Mouse (Mus musculus) spleen, postnatal 36 days (tissue): ENCODE data around the gene Slc25a34.

Source experiments
- DNase-seq, 2 experiments: peaks; one replicate each; pipeline ENCODE4 v3.0.0; 2022; ENCODE audit warnings: low spot score in 2 of 2, mixed read lengths in 1 of 2

Slc25a34 gene

DNA sequence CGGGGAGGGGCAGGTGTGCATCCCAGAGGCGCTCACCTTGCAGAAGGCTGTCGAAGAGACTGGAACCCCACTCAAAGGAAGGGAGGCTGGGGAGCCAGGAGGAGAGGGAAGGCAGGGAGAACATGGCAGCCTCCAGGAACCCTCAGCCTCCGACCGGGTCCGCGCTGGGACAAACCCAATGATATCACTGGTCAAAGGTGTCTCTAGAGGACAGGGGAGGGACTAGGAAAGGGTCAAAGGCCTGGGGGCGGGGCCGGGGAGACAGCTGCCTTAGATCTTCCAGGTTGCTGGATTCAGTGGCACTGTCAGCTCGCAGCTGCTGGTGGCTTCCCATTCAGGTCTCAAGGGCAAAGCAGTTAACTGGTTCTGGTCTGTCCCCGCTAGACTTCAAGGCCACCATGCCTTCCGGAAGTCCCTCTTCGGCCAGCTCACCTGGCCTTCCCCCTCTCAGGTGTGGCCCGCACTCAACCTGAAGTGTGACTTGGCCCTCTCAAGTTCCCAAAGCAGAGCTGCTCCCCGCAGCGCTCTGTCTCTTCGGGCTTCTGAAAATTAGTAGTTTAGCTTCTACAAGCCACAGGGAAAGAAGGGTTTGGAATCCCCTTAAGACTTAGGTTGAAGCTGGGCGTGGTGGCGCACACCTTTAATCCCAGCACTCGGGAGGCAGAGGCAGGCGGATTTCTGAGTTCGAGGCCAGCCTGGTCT, 5.6 kb downstream of the Slc25a34 start:
- DNase-seq: no peak

DNA sequence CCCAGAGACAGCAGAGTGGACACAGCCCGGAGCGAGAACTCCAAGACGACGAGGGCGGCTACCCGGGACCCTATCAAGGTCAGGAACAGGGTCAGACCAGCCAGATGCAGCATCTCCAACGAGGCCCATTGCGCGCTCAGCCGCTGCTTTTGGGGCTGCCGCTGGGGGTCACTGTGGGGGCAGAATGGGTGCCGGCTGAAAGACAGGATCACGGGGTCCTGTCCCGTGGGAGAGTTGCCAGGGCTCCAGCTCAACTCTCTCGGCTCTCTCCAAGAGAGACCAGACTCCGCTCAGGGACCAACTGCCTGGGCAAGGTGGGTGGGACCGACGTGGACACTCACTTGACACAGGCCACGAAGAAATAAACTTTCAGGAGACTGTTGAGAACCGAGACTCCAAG, 6.3 kb downstream of the Slc25a34 start:
- peak; percentile 44 to 54 for DNase-seq

DNA sequence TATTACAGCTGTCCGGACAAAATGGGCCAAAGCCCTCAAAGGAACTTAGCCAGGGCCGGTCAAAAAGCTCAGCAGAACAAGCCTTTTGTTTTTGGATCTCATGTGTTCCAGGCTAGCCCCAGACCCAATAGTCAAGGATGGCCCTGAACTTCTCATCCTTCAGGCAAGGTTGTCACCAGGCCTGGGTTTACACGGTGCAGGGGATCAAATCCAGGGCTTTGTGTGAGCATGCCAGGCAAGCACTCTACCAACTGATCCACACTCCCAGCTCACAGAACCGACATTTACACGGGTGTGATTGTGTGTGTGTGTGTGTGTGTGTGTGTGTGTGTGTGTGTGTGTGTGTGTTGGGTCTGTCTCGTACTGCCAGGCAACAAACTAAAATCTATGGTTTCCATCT, 6.8 kb downstream of the Slc25a34 start:
- no peak for DNase-seq

DNA sequence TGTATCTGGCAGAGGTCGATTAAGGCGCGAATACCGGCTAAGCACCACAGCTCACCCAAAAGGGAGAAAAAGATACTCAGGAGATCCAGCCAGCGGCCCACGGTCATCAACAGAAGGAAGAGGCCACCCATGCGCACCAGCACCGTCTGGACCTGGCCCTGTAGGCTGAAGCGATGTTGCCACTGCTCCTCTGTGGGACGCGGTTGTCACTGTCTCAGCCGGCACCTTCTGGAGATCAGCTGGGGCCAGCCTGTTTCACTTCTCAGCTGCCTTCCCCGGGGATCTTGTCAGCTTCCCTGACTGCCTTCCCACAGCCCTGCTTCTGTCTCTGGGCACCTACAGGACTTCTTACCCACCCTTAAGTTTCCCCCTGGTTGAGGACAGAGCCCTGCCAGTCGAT, 8.7 kb downstream of the Slc25a34 start:
- no peak for DNase-seq

DNA sequence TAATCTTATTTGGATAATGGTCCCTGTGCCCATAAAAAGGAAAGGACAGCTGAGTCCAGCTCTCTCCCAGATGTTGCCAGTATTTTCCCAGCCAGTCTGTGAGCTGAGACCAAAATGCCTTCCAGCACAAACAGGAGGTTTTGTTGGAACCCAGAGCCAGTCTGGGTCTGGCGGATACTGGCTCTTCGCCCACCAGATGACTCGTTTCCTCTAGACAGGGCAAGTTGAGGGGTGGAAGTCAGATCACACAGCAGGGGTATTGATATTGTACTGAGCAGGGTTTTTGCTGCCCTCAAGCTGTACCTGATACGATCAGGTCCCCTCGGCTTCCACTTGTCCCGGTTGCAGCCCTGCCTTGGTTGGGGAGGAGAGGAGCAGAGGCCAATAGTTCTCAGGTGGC, 14.1 kb downstream of the Slc25a34 start:
- DNase-seq: no peak

DNA sequence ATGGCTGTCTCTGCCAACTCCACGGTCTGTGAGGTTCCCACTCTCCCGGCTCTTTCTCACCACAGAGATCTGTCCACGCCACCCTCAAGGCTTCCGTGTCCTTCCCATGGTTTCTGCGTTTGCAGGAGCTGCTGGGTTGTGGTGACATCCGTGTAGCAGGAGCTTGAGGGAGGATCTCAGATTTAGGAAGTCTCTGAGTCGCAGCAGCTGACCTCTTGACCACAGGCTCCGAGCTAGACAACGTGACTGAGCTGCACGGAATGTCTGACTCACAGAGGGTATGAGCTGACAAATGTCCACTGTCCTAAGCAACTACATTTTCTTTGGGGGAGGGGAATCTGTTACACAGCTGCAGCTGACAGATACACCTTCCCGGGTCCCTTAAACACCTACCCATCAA, 17.8 kb downstream of the Slc25a34 start, which contains the start of gene Fblim1:
Fblim1 (minus strand) TSS at position 236 of the 400 bp plus-strand sequence.
- no peak for DNase-seq

DNA sequence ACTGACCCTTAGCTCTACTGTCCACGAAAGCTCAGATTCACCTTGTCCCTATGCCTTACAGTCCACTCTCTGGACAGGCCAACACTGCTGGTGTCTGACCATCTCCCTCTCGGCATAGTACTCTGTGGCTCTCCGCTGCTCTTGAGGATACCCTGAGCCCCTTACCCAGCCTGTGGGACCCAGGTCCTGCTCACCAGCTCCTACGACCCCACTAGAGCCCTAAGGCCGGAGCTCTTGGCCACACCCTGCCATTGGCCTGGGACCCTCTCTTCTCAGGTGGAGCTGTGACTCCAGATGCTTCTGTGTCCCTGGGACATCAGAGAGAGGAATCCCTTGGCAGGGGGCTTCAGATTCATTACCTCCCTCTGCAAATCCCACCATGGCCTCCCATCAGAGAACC, 18.2 kb downstream of the Slc25a34 start:
- no peak for DNase-seq

DNA sequence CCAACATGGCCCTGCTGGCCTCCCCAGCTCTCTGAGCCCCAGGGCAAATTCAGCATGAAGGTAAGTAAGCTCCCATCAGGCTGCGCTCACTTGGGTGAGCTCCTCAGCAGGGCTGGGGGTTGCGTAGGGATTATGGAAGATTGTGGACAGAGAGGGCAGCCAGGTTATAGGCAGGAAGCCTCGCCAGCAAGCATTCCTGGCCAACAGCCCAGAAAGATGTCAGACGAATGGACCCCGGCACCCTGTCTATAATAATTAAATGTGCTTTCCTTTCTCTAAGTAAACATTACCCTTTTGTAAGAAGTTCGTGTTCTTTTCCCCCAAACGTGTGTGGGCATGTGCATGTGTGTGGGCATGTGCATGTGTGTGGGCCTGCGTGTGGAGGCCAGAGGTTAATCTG, 19.1 kb downstream of the Slc25a34 start:
- no peak for DNase-seq

DNA sequence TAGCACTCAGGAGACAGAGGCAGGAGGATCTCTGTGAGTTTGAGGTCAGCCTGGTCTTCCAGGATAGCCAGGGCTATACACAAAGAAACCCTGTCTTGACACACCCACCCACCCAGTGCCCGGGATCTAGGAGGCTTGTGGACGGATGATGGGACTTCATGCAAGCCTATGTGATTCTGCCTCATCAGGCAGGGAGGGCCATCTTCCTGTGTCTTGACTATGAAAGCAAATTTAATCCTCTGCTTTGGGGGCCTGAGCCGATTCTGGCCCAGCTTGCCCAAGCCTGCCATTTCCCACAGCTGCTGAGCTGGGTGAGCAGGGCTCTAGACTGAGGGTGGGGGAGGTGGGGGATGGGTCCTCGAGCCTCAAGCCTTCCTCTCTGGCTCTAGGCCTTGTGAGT, 19.7 kb downstream of the Slc25a34 start:
- no peak for DNase-seq

DNA sequence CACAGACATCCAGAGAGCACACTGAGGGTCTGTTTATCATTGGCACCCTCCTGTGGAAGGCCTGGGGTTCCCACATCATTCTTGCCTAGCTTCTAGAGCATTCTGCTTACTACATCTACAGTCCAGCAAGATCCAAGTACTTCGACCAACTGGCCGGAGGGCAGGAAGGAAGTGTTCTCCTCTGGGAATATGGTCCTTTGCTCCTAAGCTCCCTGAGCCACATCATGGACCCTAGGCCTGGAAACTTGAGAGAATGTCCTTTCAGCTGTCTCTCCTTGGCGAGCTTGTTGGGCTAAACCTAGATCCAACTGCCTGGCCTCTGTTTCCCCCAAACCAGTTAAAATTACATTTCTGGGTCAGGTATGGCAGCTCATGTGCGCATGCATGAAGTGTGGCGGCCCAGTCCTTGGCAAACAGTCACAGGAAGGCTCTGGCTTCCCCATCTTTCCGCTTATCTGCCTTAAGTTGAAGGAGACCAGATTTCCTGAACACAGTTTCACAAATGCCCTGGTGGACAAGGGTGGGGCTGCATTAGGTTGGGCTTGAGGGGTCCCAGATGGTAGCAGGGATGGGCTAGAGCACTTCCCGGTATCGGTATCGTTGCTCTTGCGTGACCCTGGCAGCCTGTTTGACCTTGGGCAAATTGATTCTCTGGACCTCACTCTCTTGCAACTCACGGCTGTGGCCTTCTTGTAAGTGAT, 20.9 kb downstream of the Slc25a34 start:
- no peak for DNase-seq

DNA sequence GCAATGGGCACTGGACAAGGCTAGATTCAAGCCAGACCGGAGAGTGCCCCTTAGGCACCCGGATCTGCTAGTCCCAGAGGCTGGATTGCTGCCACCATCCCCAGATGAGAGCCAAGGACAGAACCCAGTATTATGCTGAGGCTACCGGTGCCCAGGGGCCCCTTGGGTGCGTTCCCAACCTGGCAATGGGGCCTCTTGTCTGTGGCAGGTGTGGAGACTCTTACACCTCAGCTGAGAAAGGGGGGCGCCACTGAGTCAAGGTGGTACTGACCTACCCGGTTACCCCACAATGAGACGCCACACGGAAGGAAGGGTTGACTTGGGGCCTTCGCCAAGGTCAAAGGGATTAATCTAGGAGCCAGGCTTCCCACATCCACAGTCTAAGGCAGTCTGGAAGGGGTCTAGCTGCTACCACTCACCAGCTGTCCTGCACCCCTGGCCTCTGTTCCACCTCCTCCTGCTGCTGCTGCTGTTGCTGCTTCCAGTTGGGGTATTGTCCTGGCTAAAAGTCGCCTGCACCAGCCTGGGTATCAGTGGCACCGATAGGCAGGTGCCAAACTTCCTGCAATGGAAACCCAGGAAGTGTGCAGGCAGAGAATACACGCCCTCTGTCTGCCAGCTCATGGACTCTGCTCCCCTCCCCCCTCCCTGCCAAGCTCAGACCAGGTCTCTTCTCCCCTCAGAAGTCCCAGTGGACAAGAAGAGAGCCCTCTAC, 22.3 kb downstream of the Slc25a34 start:
- DNase-seq: no peak

DNA sequence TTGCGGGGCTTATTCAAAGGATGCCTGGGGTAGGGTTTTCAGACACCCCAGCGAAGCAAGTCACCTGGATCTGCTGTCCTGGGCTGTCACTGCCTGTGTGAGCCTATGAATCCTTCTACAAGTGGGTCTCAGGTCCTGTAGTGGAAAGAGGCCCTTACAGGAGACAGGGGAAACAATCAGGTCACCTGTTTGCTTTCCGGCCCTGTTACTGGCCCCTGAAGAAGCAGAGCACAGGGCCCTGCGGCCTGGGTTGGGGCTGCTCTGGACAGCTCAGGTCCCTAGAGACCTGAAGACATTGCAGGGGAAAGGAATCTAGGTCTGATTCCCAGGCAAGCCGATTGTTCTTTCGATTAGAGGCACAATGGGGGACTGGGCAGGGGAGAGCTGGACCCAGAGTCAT, 23.3 kb downstream of the Slc25a34 start:
- no peak for DNase-seq

DNA sequence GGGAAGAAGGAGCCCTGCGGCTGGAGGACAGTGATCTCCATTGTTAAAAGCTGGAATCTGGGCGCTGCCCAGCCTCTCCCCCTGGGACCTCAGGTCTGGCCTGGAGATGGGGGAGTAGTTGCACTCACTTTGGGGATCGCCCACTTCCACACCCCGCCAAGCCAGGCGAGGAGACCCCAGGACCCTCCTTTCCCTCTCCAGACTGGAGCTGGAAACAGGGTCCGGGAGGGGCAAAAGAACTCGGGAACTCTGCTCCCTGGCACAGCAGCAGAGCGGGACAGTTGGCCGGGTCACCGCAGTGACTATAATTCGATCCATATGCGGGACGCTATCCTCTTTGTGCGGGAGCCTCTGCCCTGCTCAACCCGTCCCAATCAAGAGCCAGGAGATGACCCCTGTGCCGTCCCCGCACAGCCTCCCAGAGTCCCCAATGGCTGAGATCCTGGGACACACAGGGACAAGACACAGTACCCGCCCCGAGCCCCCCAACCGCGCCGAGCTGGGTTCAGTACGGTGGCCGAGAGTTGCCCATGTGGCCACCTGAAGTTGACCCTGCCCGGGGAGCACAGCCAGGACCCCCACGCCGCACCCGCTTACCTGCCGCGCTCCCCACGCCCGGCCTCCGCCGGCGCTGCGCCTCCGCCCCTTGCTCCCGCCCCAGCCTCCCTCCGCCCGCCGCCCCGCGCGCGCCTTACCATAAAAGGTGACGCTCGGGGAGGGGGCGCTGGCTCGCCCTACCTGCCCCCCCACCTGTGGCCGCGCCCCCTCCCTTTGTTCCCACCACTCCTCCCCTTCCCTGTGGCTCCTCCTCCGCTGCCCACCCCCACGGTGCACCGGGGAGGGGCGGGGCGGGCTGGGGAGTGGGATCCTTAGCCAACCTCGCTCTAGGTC, 24.1 kb downstream of the Slc25a34 start:
- DNase-seq: no peak

DNA sequence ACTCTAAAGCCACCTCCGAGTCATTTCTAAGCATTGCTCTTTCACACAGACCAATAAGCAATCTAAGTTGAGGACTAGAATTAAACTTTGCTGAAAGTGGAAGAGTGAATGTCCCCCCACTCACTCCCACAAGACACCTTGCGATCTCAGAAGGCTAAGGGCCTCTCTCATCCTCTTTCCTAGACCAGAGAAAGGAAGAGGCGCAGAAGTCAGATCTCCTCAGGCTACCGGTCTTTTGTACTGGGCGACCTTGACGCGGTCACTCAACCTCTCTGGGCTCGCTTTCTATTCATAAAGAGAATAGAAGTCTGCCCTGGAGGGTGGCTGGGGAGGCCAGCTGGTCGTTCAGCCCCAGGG, 24.7 kb downstream of the Slc25a34 start:
- DNase-seq: no peak

DNA sequence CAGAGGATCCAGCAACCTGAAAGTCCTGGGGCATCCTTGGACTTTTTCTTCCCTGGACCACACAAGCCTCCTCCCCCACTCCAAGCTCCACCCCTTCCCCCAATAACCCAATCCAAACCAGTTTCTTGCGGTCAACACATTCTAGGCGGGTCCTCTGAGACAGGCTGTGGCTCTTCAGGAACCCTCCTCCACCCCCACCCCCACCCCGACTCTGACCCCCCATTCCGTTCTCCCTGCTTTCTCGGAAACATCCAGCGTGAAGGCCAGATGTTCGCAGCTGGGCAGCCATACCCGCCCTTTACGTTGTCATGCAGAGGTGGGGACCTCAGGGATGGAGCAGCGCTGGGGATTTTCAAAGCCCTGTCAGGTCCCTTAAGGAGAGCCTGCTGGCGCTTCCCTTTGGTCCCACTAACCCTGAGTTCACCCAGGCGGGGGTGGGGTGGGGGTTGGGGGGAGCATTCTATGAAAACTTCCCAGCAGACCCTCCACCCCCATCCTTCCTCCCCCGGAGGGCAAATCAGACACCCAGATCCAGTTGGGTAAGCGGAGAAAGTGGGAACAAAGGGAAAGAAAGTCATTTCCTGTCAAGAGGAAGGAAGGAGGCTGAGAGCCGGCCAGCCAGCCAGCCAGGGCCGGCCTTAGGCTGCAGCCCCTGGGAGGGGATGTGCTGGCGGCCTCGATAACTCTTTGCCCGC, 25.3 kb downstream of the Slc25a34 start:
- no peak for DNase-seq

DNA sequence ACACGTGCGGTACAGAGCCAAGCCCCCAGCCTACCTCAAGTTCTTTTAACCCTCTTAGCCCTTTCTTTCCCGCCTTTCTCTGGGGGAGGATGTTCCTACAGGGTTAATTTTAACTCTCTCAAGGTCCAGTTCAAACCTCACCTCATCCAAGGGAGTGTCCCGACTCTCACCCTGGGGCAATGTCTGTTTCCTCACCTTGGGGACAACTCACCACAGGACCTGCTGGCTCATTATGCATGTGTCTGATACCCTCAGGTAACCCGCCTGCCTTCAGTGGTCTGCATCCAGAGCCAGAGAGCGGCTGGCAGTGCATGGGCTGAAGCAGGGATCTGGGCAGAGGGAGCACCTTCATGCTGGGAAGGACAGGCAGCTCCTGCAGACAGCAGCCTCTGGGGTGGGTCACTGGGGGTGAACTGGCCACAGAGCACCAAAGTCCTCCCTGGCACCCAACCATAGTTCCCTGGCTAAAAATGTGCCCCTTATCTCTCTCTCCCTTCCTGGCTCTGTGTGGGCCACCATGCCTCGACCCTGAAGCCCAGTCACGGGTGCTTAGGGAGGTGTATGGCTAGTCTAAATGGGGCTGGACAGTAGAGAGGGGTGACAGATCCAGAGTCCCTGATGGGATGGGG, 26.8 kb downstream of the Slc25a34 start:
- no peak for DNase-seq

DNA sequence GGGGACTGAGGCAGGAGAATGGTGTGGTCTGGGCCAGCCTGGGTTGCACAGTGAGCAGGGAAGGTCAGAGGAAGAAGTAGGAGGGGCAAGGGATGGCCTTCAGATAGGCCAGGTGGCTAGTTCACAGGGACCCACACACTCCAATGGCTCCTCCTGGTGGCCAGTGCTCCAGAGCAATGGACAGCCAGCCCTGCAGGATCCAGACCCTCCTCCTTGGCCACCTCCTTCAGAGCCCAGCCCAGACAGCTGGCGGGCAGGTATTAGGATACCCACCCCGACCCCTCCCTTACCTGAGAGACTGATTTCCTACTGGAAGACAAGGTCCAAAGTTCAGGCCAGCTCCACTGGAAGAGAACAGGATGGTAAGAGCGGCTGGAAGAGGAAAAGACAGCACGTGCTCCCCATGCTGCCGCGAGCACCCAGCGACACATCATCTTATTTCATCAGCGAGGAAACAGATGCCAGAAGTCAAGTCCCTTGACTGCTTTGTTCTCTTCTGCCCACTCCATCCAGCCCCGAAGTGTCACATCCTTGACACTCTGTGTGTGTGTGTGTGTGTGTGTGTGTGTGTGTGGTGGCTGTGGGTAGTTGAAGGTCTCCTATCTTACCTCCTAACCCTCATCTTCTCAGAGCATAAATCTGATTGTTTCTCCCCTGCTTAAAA, 27.9 kb downstream of the Slc25a34 start:
- no peak for DNase-seq

DNA sequence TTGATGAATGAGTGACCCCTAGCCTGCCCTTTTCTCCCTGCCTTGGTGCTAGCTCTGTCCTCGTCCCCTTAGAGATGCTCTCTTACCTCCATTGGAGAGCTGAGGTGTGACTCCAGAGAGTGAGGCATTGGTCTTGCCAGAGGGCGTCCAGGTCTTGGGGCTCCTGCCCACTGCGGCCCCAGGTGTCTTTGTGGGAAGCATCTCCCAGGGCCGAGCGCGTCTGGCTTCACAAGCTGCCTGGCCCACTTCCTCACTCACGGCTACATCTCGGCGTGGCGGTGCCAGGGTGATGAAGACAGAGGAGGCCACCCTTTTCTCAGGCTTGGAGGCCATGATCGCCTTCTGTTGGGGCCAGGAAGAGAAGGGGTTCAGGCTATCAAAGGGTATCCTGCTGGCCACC, 28.5 kb downstream of the Slc25a34 start:
- no peak for DNase-seq

DNA sequence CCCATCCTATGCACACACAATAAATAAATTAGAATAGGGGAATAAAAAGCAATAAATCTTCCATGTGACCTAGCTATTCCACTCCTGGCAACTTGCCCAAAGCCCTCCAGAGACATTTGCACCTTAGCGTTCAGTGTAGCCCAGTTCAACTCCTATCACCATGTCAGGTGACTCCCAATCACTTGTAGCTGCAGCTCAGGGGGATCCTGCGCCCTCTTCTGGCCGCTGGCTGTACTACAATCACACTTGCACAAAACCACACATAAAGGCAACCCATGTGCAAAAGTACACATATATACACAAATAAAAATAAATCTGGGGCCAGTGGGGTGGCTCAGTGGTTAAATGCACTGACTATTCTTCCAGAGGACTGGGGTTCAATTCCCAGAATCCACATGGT, 32.1 kb downstream of the Slc25a34 start:
- DNase-seq: peak in 1 of 2 experiments; percentile 34

DNA sequence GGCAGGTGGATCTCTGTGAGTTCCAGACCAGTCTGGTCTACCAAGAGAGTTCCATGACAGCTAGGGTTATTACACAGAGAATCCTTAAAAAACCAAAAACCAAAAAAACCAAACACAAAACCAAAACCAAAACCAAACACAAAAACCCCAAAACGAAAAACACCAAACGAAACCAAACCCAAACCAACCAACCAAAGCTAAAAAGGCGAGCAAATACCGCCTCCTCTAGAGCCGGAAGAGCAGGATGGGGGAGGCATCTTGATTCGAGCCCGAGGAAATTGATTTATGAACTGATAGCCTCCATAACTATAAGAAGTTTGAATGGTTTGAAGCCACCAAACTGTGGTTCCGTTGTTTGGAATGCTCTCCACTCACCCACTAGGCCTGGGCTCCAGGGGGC, 39.7 kb downstream of the Slc25a34 start:
- no peak for DNase-seq
